Mouse (Mus musculus): Measurements from ENCODE around the gene Wwc2. TPM values are rescaled to one million over a fixed set of nuclear protein-coding genes. Genes with fewer than 3 reads are reported as not detected.

The Wwc2 gene
- total RNA-seq, 1 experiment, result 19.6 TPM

DNA sequence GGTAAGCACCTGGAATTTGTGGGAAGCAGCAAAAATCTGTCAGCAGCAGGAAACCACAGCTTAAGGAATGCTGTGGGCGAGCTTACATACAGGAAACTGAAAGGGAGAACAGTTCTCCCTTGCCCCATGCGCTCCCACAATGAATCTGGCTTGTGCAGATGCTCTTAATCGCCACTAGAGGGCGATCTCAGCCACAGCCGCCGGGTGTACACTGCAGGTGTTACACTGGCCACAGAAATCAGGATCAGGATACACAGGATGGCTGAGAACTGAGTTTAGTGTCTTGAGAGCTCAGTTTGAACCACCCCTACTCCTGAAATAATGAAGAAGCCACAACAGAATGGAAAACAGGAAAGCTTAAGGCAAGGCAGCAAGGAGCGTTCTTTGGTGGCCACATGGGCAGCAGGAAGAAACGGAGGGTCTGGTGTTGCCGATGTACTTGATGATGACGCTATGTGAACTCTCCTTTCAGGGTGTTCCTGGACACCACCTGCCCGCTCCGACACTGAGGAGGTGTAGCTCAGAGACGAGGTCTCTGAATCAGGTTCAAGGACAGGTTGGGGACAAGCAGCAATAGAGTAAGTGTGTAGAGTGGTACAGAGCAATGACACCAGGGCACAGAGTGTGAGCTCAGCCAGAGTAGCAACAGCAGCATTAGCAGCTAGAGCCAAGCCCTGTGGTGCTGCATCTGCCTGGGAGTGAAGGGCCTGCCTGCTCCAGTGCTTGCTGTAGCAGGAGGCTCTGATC, 118.2 kb downstream of the Wwc2 start:
- DNase-seq (ENCODE audit: low read depth, low spot score), result peak; percentile 36
- H3K36me3 ChIP-seq (ENCODE audit: control insufficient read depth, insufficient read depth, low read length, poor library complexity, severe bottlenecking), result peaks cover 19% of the 10 kb centered on the region
- H3K4me1 ChIP-seq (ENCODE audit: control insufficient read depth in 2 of 2, insufficient read depth in 2 of 2, low read length in 2 of 2, poor library complexity in 1 of 2), result no peaks in the 10 kb centered on the region
- in situ Hi-C loops (cut with MboI; ENCODE audit: low sequenced_read_pairs in 2 of 2, unreplicated experiment in 2 of 2), result loop anchor here in 1 of 2 experiments (5.0 kb wide), 1 partner anchor 140 kb away; no protein-coding TSS in a partner anchor
- H3K9ac ChIP-seq (ENCODE audit: insufficient read depth, low read depth, low read length, poor library complexity, severe bottlenecking), result no peak overlapping the region
- H3K27ac ChIP-seq (ENCODE audit: insufficient read depth, low read depth, low read length, poor library complexity, severe bottlenecking), result no peak overlapping the region
- H3K4me3 ChIP-seq (ENCODE audit: insufficient read depth in 1 of 2, low read depth in 1 of 2, low read length in 2 of 2, poor library complexity in 1 of 2, severe bottlenecking in 1 of 2), result no peak overlapping the region
- TF ChIP-seq ZC3H11A (IDR thresholded peaks at IDR 0.05; ENCODE audit: borderline replicate concordance, low read depth, low read length) (peak; percentile 21; the same call in 1 of the 2 replicates), HCFC1 (IDR thresholded peaks at IDR 0.05; ENCODE audit: borderline replicate concordance, insufficient read depth, low read length) (no peak)
- no peaks in the 10 kb centered on the region for H3K9me3 ChIP-seq (ENCODE audit: control insufficient read depth, insufficient read depth, low read depth, low read length)

DNA sequence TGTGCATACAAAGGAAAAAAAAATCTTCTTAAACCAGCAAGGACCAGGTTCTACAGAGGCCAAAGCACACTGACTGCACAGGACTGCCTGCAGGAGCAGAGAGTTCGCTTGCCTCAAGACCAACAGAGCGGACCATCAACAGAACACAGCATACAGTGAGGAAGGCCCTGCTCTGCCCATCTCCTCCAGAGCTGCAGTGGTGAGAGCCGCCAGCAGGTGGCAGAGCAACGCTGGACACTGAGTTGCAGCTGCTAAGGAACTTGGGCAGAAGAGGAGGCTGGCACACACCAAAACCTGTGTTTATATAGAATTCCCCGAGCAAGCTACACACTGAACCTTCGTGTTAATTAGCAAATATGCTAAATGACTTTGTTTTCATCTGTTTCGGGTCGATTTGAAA, 123.7 kb downstream of the Wwc2 start:
- no peaks in the 10 kb centered on the region for H3K9me3 ChIP-seq (ENCODE audit: control insufficient read depth, insufficient read depth, low read depth, low read length)
- TF ChIP-seq ZNF384 (IDR thresholded peaks at IDR 0.05; ENCODE audit: low read depth, low read length) (no peak), CHD2 (IDR thresholded peaks at IDR 0.05; ENCODE audit: low read depth, low read length) (no peak)
- no peak overlapping the region for H3K9ac ChIP-seq (ENCODE audit: insufficient read depth, low read depth, low read length, poor library complexity, severe bottlenecking)
- peaks cover 39% of the 10 kb centered on the region for H3K36me3 ChIP-seq (ENCODE audit: control insufficient read depth, insufficient read depth, low read length, poor library complexity, severe bottlenecking)
- DNase-seq (ENCODE audit: low read depth, low spot score), result peak; percentile 57
- H3K27ac ChIP-seq (ENCODE audit: insufficient read depth, low read depth, low read length, poor library complexity, severe bottlenecking), result no peak overlapping the region
- H3K4me3 ChIP-seq (ENCODE audit: insufficient read depth in 1 of 2, low read depth in 1 of 2, low read length in 2 of 2, poor library complexity in 1 of 2, severe bottlenecking in 1 of 2), result no peak overlapping the region
- H3K4me1 ChIP-seq (ENCODE audit: control insufficient read depth in 2 of 2, insufficient read depth in 2 of 2, low read length in 2 of 2, poor library complexity in 1 of 2), result no peaks in the 10 kb centered on the region
- in situ Hi-C loops (cut with MboI; ENCODE audit: low sequenced_read_pairs in 2 of 2, unreplicated experiment in 2 of 2), result no loop called here

DNA sequence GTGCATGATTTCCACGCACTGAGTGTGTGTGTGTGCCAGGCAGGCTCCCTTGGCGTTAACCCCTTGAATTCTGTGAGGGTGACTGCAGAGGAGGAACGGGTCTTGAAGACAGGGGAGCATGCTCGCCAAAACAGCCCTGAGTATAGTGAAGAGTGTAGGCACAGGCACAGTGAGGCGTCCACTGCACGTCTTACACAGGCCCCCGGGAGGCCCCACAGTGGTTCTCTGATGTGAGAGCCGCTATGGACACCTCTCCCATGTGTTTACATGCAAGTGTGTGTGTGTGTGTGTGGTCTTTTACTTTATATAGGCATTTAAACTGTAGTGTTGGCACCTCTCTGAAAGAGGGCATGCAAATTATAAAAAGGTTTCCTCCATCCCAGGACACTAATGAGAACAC, 124.2 kb downstream of the Wwc2 start:
- in situ Hi-C loops (cut with MboI; ENCODE audit: low sequenced_read_pairs in 2 of 2, unreplicated experiment in 2 of 2), result no loop called here
- H3K9me3 ChIP-seq (ENCODE audit: control insufficient read depth, insufficient read depth, low read depth, low read length), result no peaks in the 10 kb centered on the region
- no peak overlapping the region for H3K9ac ChIP-seq (ENCODE audit: insufficient read depth, low read depth, low read length, poor library complexity, severe bottlenecking)
- no peak overlapping the region for H3K4me3 ChIP-seq (ENCODE audit: insufficient read depth in 1 of 2, low read depth in 1 of 2, low read length in 2 of 2, poor library complexity in 1 of 2, severe bottlenecking in 1 of 2)
- DNase-seq (ENCODE audit: low read depth, low spot score), result no peak
- no peak for TF ChIP-seq ZC3H11A (IDR thresholded peaks at IDR 0.05; ENCODE audit: borderline replicate concordance, low read depth, low read length)
- TF ChIP-seq HCFC1 (IDR thresholded peaks at IDR 0.05; ENCODE audit: borderline replicate concordance, insufficient read depth, low read length), result no peak
- no peak for TF ChIP-seq ZNF384 (IDR thresholded peaks at IDR 0.05; ENCODE audit: low read depth, low read length)
- TF ChIP-seq MAFK (IDR thresholded peaks at IDR 0.05; ENCODE audit: insufficient read depth, low read depth, low read length), result no peak
- TF ChIP-seq CHD2 (IDR thresholded peaks at IDR 0.05; ENCODE audit: low read depth, low read length), result no peak
- no peak overlapping the region for H3K27ac ChIP-seq (ENCODE audit: insufficient read depth, low read depth, low read length, poor library complexity, severe bottlenecking)
- H3K4me1 ChIP-seq (ENCODE audit: control insufficient read depth in 2 of 2, insufficient read depth in 2 of 2, low read length in 2 of 2, poor library complexity in 1 of 2), result no peaks in the 10 kb centered on the region
- H3K36me3 ChIP-seq (ENCODE audit: control insufficient read depth, insufficient read depth, low read length, poor library complexity, severe bottlenecking), result peaks cover 37% of the 10 kb centered on the region

DNA sequence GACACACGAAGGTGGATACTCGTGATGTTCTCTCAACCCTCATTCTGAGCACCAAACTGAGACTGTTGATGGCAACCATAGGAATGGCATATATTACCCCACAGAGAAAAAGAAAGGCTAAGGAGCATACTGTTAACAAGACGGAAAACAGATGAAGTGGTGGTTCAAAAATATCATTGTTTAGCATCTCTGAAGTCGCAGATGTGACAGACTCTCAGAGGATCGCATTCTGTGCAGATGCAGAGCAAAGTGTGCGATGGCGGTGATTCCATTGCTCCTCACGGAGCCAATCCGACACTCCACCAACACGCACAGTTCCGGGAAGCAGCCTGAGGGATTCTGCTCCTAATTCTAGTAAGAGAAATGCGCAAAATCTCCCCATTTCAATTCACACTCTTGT, 131.5 kb downstream of the Wwc2 start:
- Histone ChIP-seq H3K27ac (ENCODE audit: insufficient read depth, low read depth, low read length, poor library complexity, severe bottlenecking) (no peak overlapping the region), H3K36me3 (ENCODE audit: control insufficient read depth, insufficient read depth, low read length, poor library complexity, severe bottlenecking) (peaks cover 29% of the 10 kb centered on the region), H3K4me1 (ENCODE audit: control insufficient read depth in 2 of 2, insufficient read depth in 2 of 2, low read length in 2 of 2, poor library complexity in 1 of 2) (no peaks in the 10 kb centered on the region), H3K9me3 (ENCODE audit: control insufficient read depth, insufficient read depth, low read depth, low read length) (no peaks in the 10 kb centered on the region), H3K9ac (ENCODE audit: insufficient read depth, low read depth, low read length, poor library complexity, severe bottlenecking) (no peak overlapping the region), H3K4me3 (ENCODE audit: insufficient read depth in 1 of 2, low read depth in 1 of 2, low read length in 2 of 2, poor library complexity in 1 of 2, severe bottlenecking in 1 of 2) (no peak overlapping the region)
- DNase-seq (ENCODE audit: low read depth, low spot score), result no peak
- in situ Hi-C loops (cut with MboI; ENCODE audit: low sequenced_read_pairs in 2 of 2, unreplicated experiment in 2 of 2), result no loop called here
- TF ChIP-seq MAFK (IDR thresholded peaks at IDR 0.05; ENCODE audit: insufficient read depth, low read depth, low read length) (no peak), CHD2 (IDR thresholded peaks at IDR 0.05; ENCODE audit: low read depth, low read length) (no peak), ZC3H11A (IDR thresholded peaks at IDR 0.05; ENCODE audit: borderline replicate concordance, low read depth, low read length) (no peak), ZNF384 (IDR thresholded peaks at IDR 0.05; ENCODE audit: low read depth, low read length) (no peak), HCFC1 (IDR thresholded peaks at IDR 0.05; ENCODE audit: borderline replicate concordance, insufficient read depth, low read length) (no peak)

DNA sequence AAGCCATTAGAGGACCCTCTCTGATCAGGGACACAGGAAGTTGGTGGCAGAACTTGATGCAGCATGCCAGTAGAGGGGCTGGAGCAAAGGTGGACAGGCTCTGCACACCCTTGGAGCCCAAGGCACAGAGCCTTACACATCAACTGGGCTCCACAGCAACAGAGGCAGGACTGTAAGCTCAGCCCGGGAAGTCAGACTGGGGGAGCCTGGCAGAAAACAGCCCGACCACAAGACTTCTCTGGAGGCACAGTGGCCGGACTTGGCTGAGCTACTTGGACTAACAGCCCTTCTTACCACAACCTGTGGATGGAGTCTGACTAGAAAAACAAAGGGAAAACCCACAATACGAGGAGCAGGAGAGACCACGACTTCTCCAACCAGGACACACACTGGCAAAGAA, 137.4 kb downstream of the Wwc2 start:
- no peaks in the 10 kb centered on the region for H3K4me1 ChIP-seq (ENCODE audit: control insufficient read depth in 2 of 2, insufficient read depth in 2 of 2, low read length in 2 of 2, poor library complexity in 1 of 2)
- DNase-seq (ENCODE audit: low read depth, low spot score), result no peak
- H3K9ac ChIP-seq (ENCODE audit: insufficient read depth, low read depth, low read length, poor library complexity, severe bottlenecking), result no peak overlapping the region
- in situ Hi-C loops (cut with MboI; ENCODE audit: low sequenced_read_pairs in 2 of 2, unreplicated experiment in 2 of 2), result no loop called here
- peaks cover 19% of the 10 kb centered on the region for H3K36me3 ChIP-seq (ENCODE audit: control insufficient read depth, insufficient read depth, low read length, poor library complexity, severe bottlenecking)
- no peak overlapping the region for H3K27ac ChIP-seq (ENCODE audit: insufficient read depth, low read depth, low read length, poor library complexity, severe bottlenecking)
- no peak overlapping the region for H3K4me3 ChIP-seq (ENCODE audit: insufficient read depth in 1 of 2, low read depth in 1 of 2, low read length in 2 of 2, poor library complexity in 1 of 2, severe bottlenecking in 1 of 2)
- no peak for TF ChIP-seq HCFC1 (IDR thresholded peaks at IDR 0.05; ENCODE audit: borderline replicate concordance, insufficient read depth, low read length)
- TF ChIP-seq CHD2 (IDR thresholded peaks at IDR 0.05; ENCODE audit: low read depth, low read length), result no peak
- no peak for TF ChIP-seq ZNF384 (IDR thresholded peaks at IDR 0.05; ENCODE audit: low read depth, low read length)
- TF ChIP-seq ZC3H11A (IDR thresholded peaks at IDR 0.05; ENCODE audit: borderline replicate concordance, low read depth, low read length), result no peak
- no peak for TF ChIP-seq MAFK (IDR thresholded peaks at IDR 0.05; ENCODE audit: insufficient read depth, low read depth, low read length)
- H3K9me3 ChIP-seq (ENCODE audit: control insufficient read depth, insufficient read depth, low read depth, low read length), result no peaks in the 10 kb centered on the region
